Mouse (Mus musculus): ENCODE results near the gene Rabl3. TPM values are rescaled to one million over a fixed set of nuclear protein-coding genes. Genes with fewer than 3 reads are reported as not detected.

Rabl3 gene
- polyA plus RNA-seq, 1 experiment from 2014 or later: 12.8 TPM

DNA sequence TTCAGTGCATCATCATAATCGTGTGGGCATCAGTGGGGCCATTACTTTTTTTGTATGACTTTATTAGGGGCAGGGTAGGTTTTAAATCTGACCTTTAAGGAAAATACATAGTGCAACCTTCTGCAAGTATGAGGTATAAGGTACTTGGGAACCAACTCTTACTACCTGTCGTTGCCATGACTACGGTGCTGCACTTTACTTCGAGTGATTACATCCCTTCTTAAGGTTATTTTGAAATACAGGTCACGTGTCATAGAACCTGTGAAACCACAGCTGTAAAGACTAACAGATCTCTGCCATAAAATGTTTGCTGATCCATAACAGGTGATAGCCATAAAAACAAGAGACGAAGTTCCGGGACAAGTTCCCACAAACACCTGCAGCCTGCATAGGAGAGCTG is 58.8 kb downstream of the Rabl3 start:
- Histone ChIP-seq H3K9me3 (replicated peaks) (no peaks in the 10 kb centered on the region), H3K27ac (replicated peaks) (no peak overlapping the region), H3K4me1 (replicated peaks) (no peaks in the 10 kb centered on the region), H3K9ac (no peak overlapping the region), H3K36me3 (replicated peaks) (no peaks in the 10 kb centered on the region), H3K4me2 (no peak overlapping the region), H3K4me3 (replicated peaks) (no peak overlapping the region), H3K27me3 (no peaks in the 10 kb centered on the region)
- 73% methylated on average over 7 of the region's 7 CpGs for WGBS (ENCODE audit: insufficient replicate concordance)
- ATAC-seq (ENCODE audit: insufficient read depth): no peak

DNA sequence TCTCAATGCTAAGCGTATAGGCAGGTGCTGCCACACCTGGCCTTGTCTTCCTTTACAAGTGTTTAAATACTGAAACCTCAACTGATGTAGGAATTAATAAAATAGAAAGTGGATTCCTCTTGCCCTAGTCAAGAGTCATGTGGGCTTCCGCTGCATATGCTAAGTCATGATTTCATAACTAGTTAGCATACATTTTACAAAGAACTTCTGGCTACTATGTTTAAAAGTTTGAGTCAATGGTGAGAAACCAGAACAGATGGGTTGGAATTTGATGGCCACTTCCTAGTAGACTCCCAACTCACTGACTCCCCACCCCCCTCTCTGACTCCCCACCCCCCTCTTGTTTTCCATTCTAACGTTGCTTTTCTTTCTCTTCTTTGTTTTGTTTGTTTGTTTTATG is 59.6 kb downstream of the Rabl3 start:
- Histone ChIP-seq H3K9ac (no peak overlapping the region), H3K36me3 (replicated peaks) (no peaks in the 10 kb centered on the region)
- ATAC-seq (ENCODE audit: insufficient read depth): no peak

GRCm38 (mm10) chr16:37603431-37603830 is 63.7 kb downstream of the Rabl3 start:
- no peak overlapping the region for H3K4me3 ChIP-seq (replicated peaks)
- H3K9me3 ChIP-seq (replicated peaks): no peaks in the 10 kb centered on the region
- no peak overlapping the region for H3K27ac ChIP-seq (replicated peaks)
- 76% methylated on average over 1 of the region's 1 CpGs for WGBS (ENCODE audit: insufficient replicate concordance)
- no peak overlapping the region for H3K9ac ChIP-seq
- H3K4me2 ChIP-seq: no peak overlapping the region
- H3K36me3 ChIP-seq (replicated peaks): no peaks in the 10 kb centered on the region
- ATAC-seq (ENCODE audit: insufficient read depth): no peak
- no peaks in the 10 kb centered on the region for H3K4me1 ChIP-seq (replicated peaks)
- no peaks in the 10 kb centered on the region for H3K27me3 ChIP-seq

More for the DNA sequence above, 59.6 kb downstream of the Rabl3 start:
- Histone ChIP-seq H3K27ac (replicated peaks) (no peak overlapping the region), H3K9me3 (replicated peaks) (no peaks in the 10 kb centered on the region), H3K4me1 (replicated peaks) (no peaks in the 10 kb centered on the region), H3K4me3 (replicated peaks) (no peak overlapping the region), H3K27me3 (no peaks in the 10 kb centered on the region), H3K4me2 (no peak overlapping the region)
- 54% methylated on average over 3 of the region's 3 CpGs for WGBS (ENCODE audit: insufficient replicate concordance)

DNA sequence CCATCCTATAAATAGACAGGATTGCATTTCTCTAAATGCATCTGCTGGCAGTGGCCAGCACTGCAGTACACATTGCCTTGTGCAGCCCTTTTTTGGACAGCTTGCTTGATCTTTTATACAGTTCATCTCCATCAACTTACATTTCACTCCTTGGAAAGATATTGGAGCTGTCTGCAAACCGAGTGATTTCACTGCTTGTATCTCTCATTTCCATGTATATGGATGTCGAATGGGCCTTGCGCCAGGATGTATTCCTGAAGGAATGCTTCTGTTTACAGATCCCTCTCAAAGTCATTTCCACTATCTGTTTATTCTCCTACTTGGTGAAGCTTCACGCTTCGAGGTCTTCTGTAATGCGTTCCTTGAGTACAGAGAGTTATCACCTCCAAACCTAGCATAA is 64.6 kb downstream of the Rabl3 start:
- H3K4me3 ChIP-seq (replicated peaks): no peak overlapping the region
- H3K9ac ChIP-seq: no peak overlapping the region
- ATAC-seq (ENCODE audit: insufficient read depth): no peak
- no peaks in the 10 kb centered on the region for H3K4me1 ChIP-seq (replicated peaks)
- H3K27ac ChIP-seq (replicated peaks): no peak overlapping the region
- H3K27me3 ChIP-seq: no peaks in the 10 kb centered on the region
- H3K36me3 ChIP-seq (replicated peaks): no peaks in the 10 kb centered on the region
- no peaks in the 10 kb centered on the region for H3K9me3 ChIP-seq (replicated peaks)
- WGBS (ENCODE audit: insufficient replicate concordance): 70% methylated on average over 6 of the region's 6 CpGs
- no peak overlapping the region for H3K4me2 ChIP-seq

DNA sequence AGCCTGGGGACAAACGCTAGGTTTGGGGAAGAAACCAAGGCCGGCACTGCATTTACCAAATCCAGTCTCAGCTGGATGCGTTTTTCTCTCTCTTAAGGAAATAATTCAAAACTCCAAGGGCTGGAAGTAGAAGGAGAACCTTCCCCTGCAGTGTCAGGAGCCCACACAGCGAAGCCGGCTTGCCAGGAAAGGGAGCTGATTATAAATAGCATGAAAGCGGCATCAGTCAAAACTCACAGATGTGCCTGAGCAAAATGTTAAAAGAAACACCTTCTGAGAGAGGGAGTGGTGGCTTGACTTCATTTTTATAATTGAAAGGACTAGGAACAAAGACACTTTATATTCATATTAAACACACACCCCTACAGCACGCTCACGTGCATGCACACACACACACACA is 70.6 kb downstream of the Rabl3 start:
- H3K4me2 ChIP-seq: no peak overlapping the region
- no peaks in the 10 kb centered on the region for H3K4me1 ChIP-seq (replicated peaks)
- no peak for ATAC-seq (ENCODE audit: insufficient read depth)
- no peaks in the 10 kb centered on the region for H3K27me3 ChIP-seq
- WGBS (ENCODE audit: insufficient replicate concordance): 71% methylated on average over 8 of the region's 8 CpGs
- no peak overlapping the region for H3K27ac ChIP-seq (replicated peaks)
- H3K9me3 ChIP-seq (replicated peaks): no peaks in the 10 kb centered on the region
- H3K4me3 ChIP-seq (replicated peaks): no peak overlapping the region
- H3K9ac ChIP-seq: no peak overlapping the region
- H3K36me3 ChIP-seq (replicated peaks): 0 out of 2 replicates have a peak, but pooled peaks cover 3% of the 10 kb centered on the region

- Histone ChIP-seq H3K27me3 (no peaks in the 10 kb centered on the region), H3K9ac (no peak overlapping the region), H3K4me3 (replicated peaks) (no peak overlapping the region), H3K4me2 (no peak overlapping the region), H3K4me1 (replicated peaks) (no peaks in the 10 kb centered on the region), H3K27ac (replicated peaks) (no peak overlapping the region), H3K36me3 (replicated peaks) (0 out of 2 replicates have a peak, but pooled peaks cover 3% of the 10 kb centered on the region), H3K9me3 (replicated peaks) (no peaks in the 10 kb centered on the region)
- 65% methylated on average over 7 of the region's 7 CpGs for WGBS (ENCODE audit: insufficient replicate concordance)
- ATAC-seq (ENCODE audit: insufficient read depth): no peak
Observed at GRCm38 (mm10) chr16:37611072-37611471, 71.4 kb downstream of the Rabl3 start.

GRCm38 (mm10) chr16:37612013-37612412 is 72.3 kb downstream of the Rabl3 start:
- no peak for ATAC-seq (ENCODE audit: insufficient read depth)
- Histone ChIP-seq H3K4me2 (no peak overlapping the region), H3K4me3 (replicated peaks) (no peak overlapping the region), H3K4me1 (replicated peaks) (no peaks in the 10 kb centered on the region), H3K9me3 (replicated peaks) (no peaks in the 10 kb centered on the region), H3K9ac (no peak overlapping the region), H3K27me3 (no peaks in the 10 kb centered on the region), H3K27ac (replicated peaks) (no peak overlapping the region), H3K36me3 (replicated peaks) (0 out of 2 replicates have a peak, but pooled peaks cover 3% of the 10 kb centered on the region)
- WGBS (ENCODE audit: insufficient replicate concordance): 68% methylated on average over 5 of the region's 5 CpGs

DNA sequence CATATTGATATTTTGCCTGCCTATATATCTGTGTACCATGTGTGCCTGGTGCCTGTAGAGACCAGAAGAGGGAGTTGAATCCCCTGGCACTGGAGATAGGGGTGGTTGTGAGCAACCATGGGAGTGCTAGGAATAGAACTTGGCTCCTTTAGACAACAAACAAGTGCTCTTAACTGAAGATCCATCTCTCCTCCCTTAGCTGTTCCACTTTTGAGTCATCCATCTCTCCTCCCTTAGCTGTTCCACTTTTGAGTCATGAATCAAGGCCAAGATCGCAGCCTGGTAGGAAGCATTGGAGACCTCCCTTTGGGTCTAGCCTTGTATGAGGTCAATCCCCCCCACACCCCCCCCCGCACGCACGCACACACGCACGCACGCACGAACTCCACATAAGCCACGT is 74.9 kb downstream of the Rabl3 start:
- Histone ChIP-seq H3K36me3 (replicated peaks) (0 out of 2 replicates have a peak, but pooled peaks cover 3% of the 10 kb centered on the region), H3K4me1 (replicated peaks) (no peaks in the 10 kb centered on the region), H3K27ac (replicated peaks) (no peak overlapping the region), H3K27me3 (no peaks in the 10 kb centered on the region), H3K4me2 (no peak overlapping the region), H3K9me3 (replicated peaks) (no peaks in the 10 kb centered on the region), H3K4me3 (replicated peaks) (no peak overlapping the region), H3K9ac (no peak overlapping the region)
- ATAC-seq (ENCODE audit: insufficient read depth): no peak
- 75% methylated on average over 9 of the region's 9 CpGs for WGBS (ENCODE audit: insufficient replicate concordance)

DNA sequence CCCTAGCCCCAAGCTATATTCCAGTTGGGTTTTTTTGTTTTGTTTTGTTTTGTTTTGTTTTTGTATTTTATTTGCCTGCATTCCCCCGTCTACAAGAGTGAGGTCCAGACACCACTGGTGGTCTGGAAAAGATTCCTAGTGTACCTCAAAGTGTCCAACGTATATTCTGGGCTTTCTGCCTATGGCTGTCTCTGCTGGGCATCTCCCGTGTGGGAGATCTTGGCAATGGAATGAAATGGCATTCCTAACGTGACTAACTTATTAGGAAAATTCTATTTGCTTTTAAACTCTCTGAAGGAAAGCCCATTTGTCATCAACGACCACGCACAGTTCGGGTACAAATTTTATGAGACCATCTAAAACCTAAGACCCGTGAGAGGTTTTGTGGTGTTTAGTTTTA is 75.7 kb downstream of the Rabl3 start:
- Histone ChIP-seq H3K4me3 (replicated peaks) (no peak overlapping the region), H3K36me3 (replicated peaks) (0 out of 2 replicates have a peak, but pooled peaks cover 3% of the 10 kb centered on the region), H3K9ac (no peak overlapping the region), H3K27me3 (no peaks in the 10 kb centered on the region), H3K4me2 (no peak overlapping the region), H3K9me3 (replicated peaks) (no peaks in the 10 kb centered on the region), H3K27ac (replicated peaks) (no peak overlapping the region), H3K4me1 (replicated peaks) (no peaks in the 10 kb centered on the region)
- ATAC-seq (ENCODE audit: insufficient read depth): no peak
- 61% methylated on average over 8 of the region's 8 CpGs for WGBS (ENCODE audit: insufficient replicate concordance)

DNA sequence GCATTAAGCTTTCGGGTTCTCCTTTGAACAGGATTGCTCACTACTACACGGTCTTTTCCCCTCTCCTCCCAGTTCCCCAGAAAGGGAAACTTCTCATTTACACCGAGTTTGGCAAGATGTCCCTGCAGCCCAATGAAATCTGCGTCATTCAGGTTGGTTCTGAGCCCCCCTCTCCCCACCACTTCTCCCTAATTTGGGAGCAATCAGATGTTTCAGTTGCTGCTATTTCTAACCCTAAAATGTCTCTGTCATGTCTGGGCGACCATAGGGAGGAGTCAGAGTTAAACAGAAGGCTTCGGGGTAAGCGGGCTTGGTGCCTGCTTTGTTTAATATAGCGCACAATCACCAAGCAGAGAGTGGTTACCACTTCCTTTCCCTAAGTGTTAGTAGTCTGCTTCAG is 76.4 kb downstream of the Rabl3 start:
- ATAC-seq (ENCODE audit: insufficient read depth): no peak
- H3K36me3 ChIP-seq (replicated peaks): 0 out of 2 replicates have a peak, but pooled peaks cover 3% of the 10 kb centered on the region
- H3K27me3 ChIP-seq: no peaks in the 10 kb centered on the region
- no peak overlapping the region for H3K4me2 ChIP-seq
- H3K4me1 ChIP-seq (replicated peaks): no peaks in the 10 kb centered on the region
- no peak overlapping the region for H3K9ac ChIP-seq
- H3K4me3 ChIP-seq (replicated peaks): no peak overlapping the region
- no peaks in the 10 kb centered on the region for H3K9me3 ChIP-seq (replicated peaks)
- 60% methylated on average over 8 of the region's 8 CpGs for WGBS (ENCODE audit: insufficient replicate concordance)
- no peak overlapping the region for H3K27ac ChIP-seq (replicated peaks)

DNA sequence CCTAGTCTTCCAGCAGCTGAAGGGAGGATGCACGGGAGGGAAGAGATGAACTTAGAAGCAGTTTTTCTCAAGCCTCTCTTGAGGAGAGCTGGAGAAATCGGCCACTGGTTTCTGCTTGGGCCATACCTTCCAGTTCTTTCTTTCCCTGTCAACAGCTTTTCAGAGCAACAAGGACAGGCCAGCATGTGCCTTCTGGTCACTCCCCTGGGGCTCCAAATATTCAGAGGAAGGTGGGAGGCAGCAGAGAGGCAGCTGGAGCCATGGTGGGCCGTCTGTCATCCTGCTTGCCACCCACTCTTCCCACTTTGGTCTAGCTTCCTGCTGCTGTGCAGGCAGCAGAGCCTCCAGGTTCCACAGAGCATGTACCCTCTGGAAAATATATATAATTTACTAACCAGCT is 78.0 kb downstream of the Rabl3 start:
- H3K27ac ChIP-seq (replicated peaks): no peak overlapping the region
- H3K27me3 ChIP-seq: no peaks in the 10 kb centered on the region
- H3K9me3 ChIP-seq (replicated peaks): no peaks in the 10 kb centered on the region
- WGBS (ENCODE audit: insufficient replicate concordance): 49% methylated on average over 3 of the region's 3 CpGs
- H3K9ac ChIP-seq: no peak overlapping the region
- H3K4me3 ChIP-seq (replicated peaks): no peak overlapping the region
- H3K4me2 ChIP-seq: no peak overlapping the region
- H3K36me3 ChIP-seq (replicated peaks): 0 out of 2 replicates have a peak, but pooled peaks cover 3% of the 10 kb centered on the region
- ATAC-seq (ENCODE audit: insufficient read depth): no peak
- no peaks in the 10 kb centered on the region for H3K4me1 ChIP-seq (replicated peaks)
